Mouse (Mus musculus) gastrocnemius, postnatal 14 days (tissue): ENCODE data around the gene Gm7694. TPM values are rescaled to one million over a fixed set of nuclear protein-coding genes. Genes with fewer than 3 reads are reported as not detected.

Experiments
- DNase-seq: peaks from one replicate; pipeline ENCODE4 v3.0.0; 2021; ENCODE audit warnings: mixed read lengths
- intact Hi-C: fragments of 180-260 bp; cut with DNase I; formaldehyde crosslinking; loops from one replicate; pipeline ENCODE4 v1.15.1; 2025; ENCODE audit warnings: low total_unique reads
- total RNA-seq, 2 experiments: library from RNA; stranded (reverse); gene quantifications; 2 replicates each; pipeline ENCODE4 v1.2.3; 2021

Gene Gm7694
- total RNA-seq, 2 experiments from 2014 or later = 0.84 to 0.92 TPM

DNA sequence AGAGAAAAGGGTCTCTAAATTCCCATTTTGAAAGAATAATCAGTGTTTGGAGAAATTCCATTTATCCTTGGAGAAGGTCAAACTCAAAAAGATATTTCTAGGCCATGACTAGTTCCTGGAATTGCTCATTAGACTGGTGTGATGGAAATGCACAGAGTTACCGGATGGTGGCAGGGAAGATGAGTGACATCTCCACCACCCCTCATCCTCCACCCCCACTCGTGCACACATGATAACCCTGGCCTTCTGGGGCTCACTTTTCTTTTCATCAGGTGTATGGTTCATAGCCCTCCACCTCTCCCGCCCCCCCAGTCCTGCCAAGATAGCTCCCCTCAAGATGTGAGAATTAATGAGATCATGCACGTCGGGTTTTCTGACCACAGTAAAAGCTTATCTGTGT lies 12.9 kb downstream of the Gm7694 start:
- intact Hi-C loops = loop anchor here (5.0 kb wide), 1 partner anchor 319 kb away; no protein-coding TSS in a partner anchor
- no peak for DNase-seq

GRCm38 (mm10) chr1:170292239-170292951 lies 13.7 kb downstream of the Gm7694 start:
- no peak for DNase-seq
- intact Hi-C loops = loop anchor here (5.0 kb wide), 1 partner anchor 320 kb away; no protein-coding TSS in a partner anchor

DNA sequence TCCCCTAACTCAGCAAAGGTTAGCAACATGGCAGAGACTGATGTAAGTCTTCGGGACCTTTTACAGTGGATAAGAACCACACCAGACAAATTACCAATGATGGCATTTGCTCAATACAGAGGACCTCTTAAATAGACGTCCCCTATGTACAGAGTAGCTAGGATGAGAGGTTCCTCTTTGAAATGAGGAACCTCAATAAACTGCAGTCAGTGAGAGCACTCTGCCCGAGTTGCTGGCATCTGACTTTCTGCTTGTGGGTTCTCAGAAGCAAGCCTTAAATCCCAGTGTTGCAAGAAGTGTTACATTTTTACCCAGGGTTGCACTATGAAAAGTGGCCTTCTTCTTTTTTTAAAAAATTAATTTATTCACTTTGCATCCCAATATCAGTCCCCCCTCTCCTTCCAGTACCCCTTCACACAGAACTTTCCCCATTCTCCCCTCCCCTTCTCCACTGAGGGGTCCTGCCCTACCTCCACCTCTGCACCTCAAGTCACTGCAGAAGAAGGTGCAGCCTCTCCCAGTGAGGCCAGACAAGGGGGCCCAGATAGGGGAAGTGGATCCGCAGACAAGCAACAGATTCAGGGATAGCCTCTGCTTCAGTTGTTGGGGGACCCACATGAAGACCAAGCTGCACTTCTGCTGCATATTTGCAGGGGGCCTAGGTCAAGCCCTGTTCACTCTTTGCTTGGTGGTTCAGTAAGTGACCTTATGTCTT lies 23.6 kb downstream of the Gm7694 start:
- no peak for DNase-seq
- intact Hi-C loops = no loop called here

DNA sequence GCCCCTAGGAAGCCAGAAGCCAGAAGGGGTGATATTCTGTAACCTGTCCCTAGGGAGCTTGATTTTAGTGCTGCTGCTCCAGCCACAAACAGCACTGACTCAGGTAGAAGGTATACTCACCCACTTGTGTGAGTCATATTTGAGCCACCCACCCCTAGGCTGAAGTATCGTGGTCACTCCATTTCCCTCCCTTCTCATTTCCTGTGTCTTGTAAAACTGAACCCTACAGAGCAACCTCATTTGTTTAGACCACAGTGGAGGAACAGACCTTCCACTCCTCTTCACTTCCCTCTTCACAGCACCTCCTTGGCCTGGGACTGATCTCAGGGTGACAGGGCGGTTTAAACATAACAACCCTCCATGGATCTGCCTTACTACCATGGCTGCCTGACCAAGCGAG lies 29.1 kb downstream of the Gm7694 start, which contains the start of gene Sh2d1b1:
TSS of gene Sh2d1b1 (plus strand) at position 305 of the 400 bp plus-strand sequence.
- no peak for DNase-seq
- intact Hi-C loops = no loop called here

GRCm38 (mm10) chr1:170273252-170273651 lies 32.9 kb downstream of the Gm7694 start:
- intact Hi-C loops = no loop called here
- DNase-seq = no peak

DNA sequence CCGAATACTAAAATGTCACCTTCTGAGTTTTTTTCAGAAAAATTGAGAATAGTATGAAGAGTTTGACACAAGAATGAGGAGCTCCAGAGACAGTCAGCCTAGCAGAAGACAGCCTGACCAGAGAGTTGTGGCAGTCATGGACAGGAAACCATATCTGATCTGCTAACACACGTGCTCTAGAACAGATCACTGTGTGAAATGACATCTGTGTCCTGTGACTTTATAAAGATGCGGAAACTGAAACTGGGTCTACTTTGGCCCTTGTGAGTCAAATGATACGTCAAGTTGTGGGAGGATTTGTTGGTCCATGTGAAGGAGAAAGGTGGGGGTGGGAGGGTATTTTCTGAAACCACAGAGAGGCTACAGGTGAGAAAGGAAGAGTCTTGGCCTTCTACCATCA lies 35.4 kb downstream of the Gm7694 start:
- no peak for DNase-seq
- intact Hi-C loops = no loop called here

DNA sequence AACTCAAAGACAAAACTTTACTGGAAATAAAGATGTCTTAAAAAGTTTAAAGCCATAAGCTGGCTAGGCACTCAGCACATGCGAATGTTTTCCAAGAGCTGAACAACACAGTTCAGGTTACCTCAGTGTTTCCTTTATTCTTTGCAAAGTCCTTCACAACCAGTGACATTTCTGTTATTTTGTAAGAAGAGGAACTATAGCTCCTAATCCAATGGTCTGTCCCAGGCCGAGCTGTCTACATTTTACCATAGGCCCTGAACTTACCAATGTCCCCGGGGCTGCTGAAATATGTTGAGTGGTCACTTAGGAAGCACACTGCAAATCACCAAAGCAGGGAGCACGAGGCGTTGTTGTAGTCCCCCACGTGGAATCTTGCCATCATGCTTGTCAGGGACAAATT lies 35.9 kb downstream of the Gm7694 start:
- intact Hi-C loops = no loop called here
- DNase-seq = no peak

GRCm38 (mm10) chr1:170255560-170255910 lies 50.6 kb downstream of the Gm7694 start:
- intact Hi-C loops = no loop called here

GRCm38 (mm10) chr1:170254893-170255559 lies 51.1 kb downstream of the Gm7694 start:
- no peak for DNase-seq
- intact Hi-C loops = no loop called here

More at GRCm38 (mm10) chr1:170255560-170255910, 50.6 kb downstream of the Gm7694 start:
- DNase-seq = peak; percentile 84

Other genes with a start within 250 kb of the Gm7694 start
- gene Ddr2, start 195.6 kb downstream of the Gm7694 start, total RNA-seq = 10 to 100 TPM; 27.5 to 31.9 TPM
- gene Uap1, start 131.4 kb downstream of the Gm7694 start, total RNA-seq = 10 to 100 TPM; 29.9 to 36.0 TPM
- gene Uhmk1, start 90.9 kb downstream of the Gm7694 start, total RNA-seq = 10 to 100 TPM; 10.2 to 10.4 TPM
- not detected for gene Sh2d1b2, start 73.6 kb downstream of the Gm7694 start, total RNA-seq
- not detected for gene Sh2d1b1, start 29.0 kb downstream of the Gm7694 start, total RNA-seq
- not detected for gene Spata46, start 2.5 kb upstream of the Gm7694 start, total RNA-seq